Mouse (Mus musculus) neural tube, embryonic 11.5 days (tissue): ENCODE measurements around the gene Olfr139. TPM values are rescaled to one million over a fixed set of nuclear protein-coding genes. Genes with fewer than 3 reads are reported as not detected.

ENCODE experiments used
- ATAC-seq: fragments of 200-750 bp; cut with Nextera tagmentation; 2 replicates; pipeline ENCODE4 v1.8.0; 2017; ENCODE audit warnings: moderate number of reproducible peaks, mild to moderate bottlenecking, moderate TSS enrichment, moderate library complexity; ENCODE audit not compliant: insufficient read depth, low FRiP score, low TSS enrichment
- DNase-seq: peaks from one replicate; pipeline ENCODE4 v3.0.0-alpha.2; 2015; ENCODE audit warnings: low spot score
- H3K27ac ChIP-seq: fragments of 300-500 bp; sonication (generic); 2 replicates; pipeline ENCODE4 v1.5.1; 2014; ENCODE audit warnings: low read depth, mild to moderate bottlenecking, low read length
- H3K27me3 ChIP-seq: fragments of 300-500 bp; sonication (generic); 2 replicates; pipeline ENCODE4 v1.6.1; 2014; ENCODE audit warnings: mild to moderate bottlenecking, low read length, mixed read lengths; ENCODE audit not compliant: control insufficient read depth, insufficient read depth
- H3K36me3 ChIP-seq: fragments of 300-500 bp; sonication (generic); 2 replicates; pipeline ENCODE4 v1.6.1; 2014; ENCODE audit warnings: mild to moderate bottlenecking, low read length, moderate library complexity, mixed read lengths; ENCODE audit not compliant: control insufficient read depth, insufficient read depth
- H3K4me1 ChIP-seq: fragments of 300-500 bp; sonication (generic); 2 replicates; pipeline ENCODE4 v1.6.1; 2014; ENCODE audit warnings: low read length, mixed read lengths; ENCODE audit not compliant: control insufficient read depth, insufficient read depth
- H3K4me2 ChIP-seq: fragments of 300-500 bp; sonication (generic); 2 replicates; pipeline ENCODE4 v1.6.1; 2014; ENCODE audit warnings: low read depth, mild to moderate bottlenecking, moderate library complexity
- H3K4me3 ChIP-seq: fragments of 300-500 bp; sonication (generic); 2 replicates; pipeline ENCODE4 v1.5.1; 2014; ENCODE audit warnings: low read depth, low read length
- H3K9ac ChIP-seq: fragments of 300-500 bp; sonication (generic); 2 replicates; pipeline ENCODE4 v1.6.1; 2014; ENCODE audit warnings: mild to moderate bottlenecking, low read length
- H3K9me3 ChIP-seq: fragments of 300-500 bp; sonication (generic); 2 replicates; pipeline ENCODE4 v1.6.1; 2016; ENCODE audit warnings: low read length; ENCODE audit not compliant: control insufficient read depth
- WGBS: fragments of 180-500 bp; shearing (Covaris S2); extraction: QIAGEN DNeasy Blood & Tissue Kit; methylation state at CpG from one replicate; pipeline ENCODE4 v1.1.7; 2014; 5-methylcytosine and 5-hydroxymethylcytosine counted together
- polyA plus RNA-seq: library from polyadenylated mRNA; unstranded; fragments of >200 nt; fragmentation: Nextera tagmentation; extraction: Ambion mirVana; gene quantifications from 2 replicates; pipeline ENCODE4 v1.2.1, GENCODE M21; 2014

Olfr139 gene
- polyA plus RNA-seq, result not detected in 2 replicates

GRCm38 (mm10) chr11:74056451-74056850 lies at the start of gene Olfr139, which contains the start of gene Olfr399:
Olfr139 (minus strand) TSS chr11:74056551.
Olfr399 (minus strand) TSS chr11:74056615.
- Histone ChIP-seq H3K27ac (no peak within 1 kb of the TSS), H3K9ac (no peak within 1 kb of the TSS), H3K4me2 (no peak within 1 kb of the TSS), H3K4me1 (no peaks in the 10 kb centered on the region), H3K27me3 (no peaks in the 10 kb centered on the region), H3K4me3 (no peak within 1 kb of the TSS), H3K9me3 (0 out of 2 replicates have a peak, but pooled peaks cover 2% of the 10 kb centered on the region), H3K36me3 (no peaks in the 10 kb centered on the region)
- 86% methylated on average over 2 of the region's 2 CpGs for WGBS
- DNase-seq, result no peak
- no peak for ATAC-seq

- ATAC-seq, result no peak
- no peak overlapping the region for H3K27ac ChIP-seq
- H3K4me1 ChIP-seq, result no peaks in the 10 kb centered on the region
- 0 out of 2 replicates have a peak, but pooled peaks cover 3% of the 10 kb centered on the region for H3K9me3 ChIP-seq
- H3K36me3 ChIP-seq, result no peaks in the 10 kb centered on the region
- no peak overlapping the region for H3K4me3 ChIP-seq
- no peak for DNase-seq
- H3K9ac ChIP-seq, result no peak overlapping the region
- no peaks in the 10 kb centered on the region for H3K27me3 ChIP-seq
- H3K4me2 ChIP-seq, result no peak overlapping the region
- WGBS, result 35% methylated on average over 5 of the region's 5 CpGs
Observed at GRCm38 (mm10) chr11:74105066-74105465, 48.7 kb upstream of the Olfr139 start.

GRCm38 (mm10) chr11:74101507-74101906 lies 45.2 kb upstream of the Olfr139 start:
- Histone ChIP-seq H3K4me2 (no peak overlapping the region), H3K27me3 (no peaks in the 10 kb centered on the region), H3K9me3 (0 out of 2 replicates have a peak, but pooled peaks cover 3% of the 10 kb centered on the region), H3K9ac (no peak overlapping the region), H3K4me3 (no peak overlapping the region), H3K27ac (no peak overlapping the region), H3K4me1 (no peaks in the 10 kb centered on the region), H3K36me3 (no peaks in the 10 kb centered on the region)
- 53% methylated on average over 2 of the region's 2 CpGs for WGBS
- no peak for ATAC-seq
- DNase-seq, result no peak

- Histone ChIP-seq H3K36me3 (no peaks in the 10 kb centered on the region), H3K4me3 (no peak overlapping the region), H3K27me3 (no peaks in the 10 kb centered on the region), H3K9ac (no peak overlapping the region), H3K4me1 (no peaks in the 10 kb centered on the region), H3K4me2 (no peak overlapping the region), H3K9me3 (0 out of 2 replicates have a peak, but pooled peaks cover 3% of the 10 kb centered on the region), H3K27ac (no peak overlapping the region)
- WGBS, result 73% methylated on average over 2 of the region's 2 CpGs
- DNase-seq (no peak), ATAC-seq (no peak)
Observed at GRCm38 (mm10) chr11:74100724-74101123, 44.4 kb upstream of the Olfr139 start.

- Histone ChIP-seq H3K4me1 (no peaks in the 10 kb centered on the region), H3K4me2 (no peak within 1 kb of the TSS), H3K36me3 (no peaks in the 10 kb centered on the region), H3K9ac (no peak within 1 kb of the TSS), H3K9me3 (no peaks in the 10 kb centered on the region), H3K4me3 (no peak within 1 kb of the TSS), H3K27ac (no peak within 1 kb of the TSS), H3K27me3 (no peaks in the 10 kb centered on the region)
- DNase-seq (no peak), ATAC-seq (no peak)
- 97% methylated on average over 1 of the region's 1 CpGs for WGBS
Observed at GRCm38 (mm10) chr11:74069655-74070054, 13.3 kb upstream of the Olfr139 start, which contains the start of gene Zfp616. Zfp616 (plus strand) TSS chr11:74069955.

GRCm38 (mm10) chr11:74051347-74051746 lies 5.0 kb downstream of the Olfr139 start:
- WGBS, result 73% methylated on average over 3 of the region's 3 CpGs
- no peak overlapping the region for H3K4me2 ChIP-seq
- no peak for ATAC-seq

More at GRCm38 (mm10) chr11:74051347-74051746, 5.0 kb downstream of the Olfr139 start:
- no peaks in the 10 kb centered on the region for H3K27me3 ChIP-seq
- no peak overlapping the region for H3K9ac ChIP-seq
- H3K4me1 ChIP-seq, result no peaks in the 10 kb centered on the region
- H3K9me3 ChIP-seq, result peaks cover 3% of the 10 kb centered on the region; the same call in 1 of the 2 replicates
- DNase-seq, result no peak
- H3K27ac ChIP-seq, result no peak overlapping the region
- H3K36me3 ChIP-seq, result no peaks in the 10 kb centered on the region
- no peak overlapping the region for H3K4me3 ChIP-seq

Other genes starting within 250 kb of the Olfr139 start
- gene Olfr392, start 239.5 kb downstream of the Olfr139 start, polyA plus RNA-seq, result not detected in 2 replicates
- not detected in 2 replicates for gene Olfr393, start 205.1 kb downstream of the Olfr139 start, polyA plus RNA-seq
- not detected in 2 replicates for gene Olfr394, start 165.8 kb downstream of the Olfr139 start, polyA plus RNA-seq
- not detected in 2 replicates for gene Olfr395, start 147.3 kb downstream of the Olfr139 start, polyA plus RNA-seq
- not detected in 2 replicates for gene Olfr23, start 119.9 kb downstream of the Olfr139 start, polyA plus RNA-seq
- not detected in 2 replicates for gene Olfr397, start 95.7 kb downstream of the Olfr139 start, polyA plus RNA-seq
- gene Olfr398, start 66.1 kb downstream of the Olfr139 start, polyA plus RNA-seq, result not detected in 2 replicates
- gene Olfr399, start 64 bp upstream of the Olfr139 start, polyA plus RNA-seq, result not detected in 2 replicates
- not detected in 2 replicates for gene Zfp616, start 13.4 kb upstream of the Olfr139 start, polyA plus RNA-seq
- not detected in 2 replicates for gene Olfr401, start 57.2 kb upstream of the Olfr139 start, polyA plus RNA-seq
- gene Olfr402, start 97.0 kb upstream of the Olfr139 start, polyA plus RNA-seq, result not detected in 2 replicates
- not detected in 2 replicates for gene Olfr403, start 129.7 kb upstream of the Olfr139 start, polyA plus RNA-seq
- gene Olfr43, start 154.8 kb upstream of the Olfr139 start, polyA plus RNA-seq, result not detected in 2 replicates
- gene Olfr406, start 203.3 kb upstream of the Olfr139 start, polyA plus RNA-seq, result not detected in 2 replicates
- not detected in 2 replicates for gene Olfr59, start 227.2 kb upstream of the Olfr139 start, polyA plus RNA-seq